Mouse (Mus musculus) liver, adult 10 weeks (tissue): Measurements from ENCODE around the gene Spag16. TPM values are rescaled to one million over a fixed set of nuclear protein-coding genes. Genes with fewer than 3 reads are reported as not detected.

Experiments used
- polyA plus RNA-seq: library from polyadenylated mRNA; stranded (reverse); fragments of 350-450 nt; fragmentation: Illumina TruSeq; extraction: RNeasy Lipid Tissue Mini Kit (QIAGEN cat#74804); gene quantifications from one replicate; pipeline ENCODE4 v1.2.3, GENCODE M21; 2014; ENCODE audit warnings: low read depth, low replicate concordance

Spag16 gene
- not detected for polyA plus RNA-seq

GRCm38 (mm10) chr1:69826806-69827703 is at the start of gene Spag16:
Spag16 (plus strand) TSS chr1:69826970.

GRCm38 (mm10) chr1:70725655-70726066 is 898.9 kb downstream of the Spag16 start, which contains the start of gene Vwc2l:
Vwc2l (plus strand) TSS chr1:70725715.

Other genes starting within 250 kb of the Spag16 start
- 0.29 TPM for gene Ikzf2, start 139.7 kb upstream of the Spag16 start, polyA plus RNA-seq